Mouse (Mus musculus): Measurements from ENCODE around the gene Rfx4. TPM values are rescaled to one million over a fixed set of nuclear protein-coding genes. Genes with fewer than 3 reads are reported as not detected.

Rfx4 gene
- 0.04 and 0.11 TPM in 2 replicates for polyA plus RNA-seq (2012; rRNA removed; ENCODE audit: low replicate concordance)

GRCm38 (mm10) chr10:84755786-84756203, at the start of gene Rfx4:
Gene Rfx4 (plus strand): TSS chr10:84756062.

GRCm38 (mm10) chr10:84916810-84917730, 161.2 kb downstream of the Rfx4 start, which contains the start of gene Ric8b:
Gene Ric8b (plus strand): TSS chr10:84917616.

Other genes with a start within 250 kb of the Rfx4 start
- gene Ckap4, start 222.0 kb upstream of the Rfx4 start, polyA plus RNA-seq (2012; rRNA removed; ENCODE audit: low replicate concordance): 12.6 and 52.6 TPM in 2 replicates
- gene Tcp11l2, start 179.4 kb upstream of the Rfx4 start, polyA plus RNA-seq (2012; rRNA removed; ENCODE audit: low replicate concordance): 40.8 and 53.8 TPM in 2 replicates
- gene Polr3b, start 133.8 kb upstream of the Rfx4 start, polyA plus RNA-seq (2012; rRNA removed; ENCODE audit: low replicate concordance): 4.3 and 8.3 TPM in 2 replicates
- 20.0 and 20.2 TPM in 2 replicates for gene Ric8b, start 161.6 kb downstream of the Rfx4 start, polyA plus RNA-seq (2012; rRNA removed; ENCODE audit: low replicate concordance)

All from subcutaneous adipose tissue, adult 2 months (tissue).